Mouse (Mus musculus): ENCODE results near the gene Hlcs. TPM values are rescaled to one million over a fixed set of nuclear protein-coding genes. Genes with fewer than 3 reads are reported as not detected.

Gene Hlcs
- polyA plus RNA-seq, 1 experiment from 2014 or later, result 12.6 TPM

DNA sequence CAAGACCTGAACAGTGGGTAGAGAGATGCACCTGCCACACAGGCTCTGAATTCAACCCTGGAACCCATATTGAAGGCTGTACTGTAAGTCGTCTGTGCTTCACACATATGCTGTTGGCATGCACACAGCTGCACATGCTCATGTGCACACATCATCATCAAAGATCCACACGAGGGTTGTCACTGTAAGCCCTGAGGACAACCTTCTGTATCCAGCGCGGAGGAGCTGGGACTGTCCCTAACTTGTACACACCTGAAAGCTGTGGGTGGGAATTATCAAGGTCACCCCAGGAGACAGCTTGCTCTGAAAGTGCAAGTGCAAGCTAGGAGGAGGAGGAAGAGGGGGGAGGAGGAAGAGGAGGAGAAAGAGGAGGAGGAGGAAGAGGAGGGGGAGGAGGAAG is 14.2 kb downstream of the Hlcs start:
- Histone ChIP-seq H3K4me1 (peaks cover 12% of the 10 kb centered on the region), H3K9me3 (replicated peaks) (no peaks in the 10 kb centered on the region), H3K36me3 (no peaks in the 10 kb centered on the region), H3K4me3 (no peak overlapping the region), H3K27me3 (ENCODE audit: low read depth, poor library complexity, severe bottlenecking) (peaks cover 27% of the 10 kb centered on the region), H3K27ac (replicated peaks) (no peak overlapping the region)
- DNase-seq (ENCODE audit: low spot score), result no peak
- 82% methylated on average over 4 of the region's 4 CpGs for WGBS

DNA sequence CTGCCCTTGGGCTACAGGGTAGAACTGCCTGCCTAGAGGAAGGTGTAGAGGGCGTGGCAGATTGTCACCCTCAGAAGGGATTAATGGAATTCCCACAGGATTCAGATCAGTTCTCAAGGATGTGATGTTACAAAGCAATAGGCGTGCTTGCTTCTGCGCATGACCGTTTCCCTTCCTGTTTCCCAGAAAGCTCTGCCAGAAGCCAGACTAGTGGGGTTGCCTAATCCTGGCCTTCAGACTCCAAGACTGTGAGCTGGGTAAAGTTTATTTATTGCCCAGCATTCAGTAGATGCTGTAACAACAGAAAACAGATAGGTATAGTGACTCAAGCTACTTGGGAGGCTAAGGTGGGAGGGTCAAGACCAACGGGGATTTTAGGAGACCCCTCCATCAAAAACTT is 15.3 kb downstream of the Hlcs start:
- Histone ChIP-seq H3K36me3 (no peaks in the 10 kb centered on the region), H3K4me1 (peaks cover 10% of the 10 kb centered on the region), H3K4me3 (no peak overlapping the region), H3K27ac (replicated peaks) (no peak overlapping the region), H3K27me3 (ENCODE audit: low read depth, poor library complexity, severe bottlenecking) (peaks cover 16% of the 10 kb centered on the region), H3K9me3 (replicated peaks) (no peaks in the 10 kb centered on the region)
- no peak for DNase-seq (ENCODE audit: low spot score)
- 89% methylated on average over 5 of the region's 5 CpGs for WGBS

DNA sequence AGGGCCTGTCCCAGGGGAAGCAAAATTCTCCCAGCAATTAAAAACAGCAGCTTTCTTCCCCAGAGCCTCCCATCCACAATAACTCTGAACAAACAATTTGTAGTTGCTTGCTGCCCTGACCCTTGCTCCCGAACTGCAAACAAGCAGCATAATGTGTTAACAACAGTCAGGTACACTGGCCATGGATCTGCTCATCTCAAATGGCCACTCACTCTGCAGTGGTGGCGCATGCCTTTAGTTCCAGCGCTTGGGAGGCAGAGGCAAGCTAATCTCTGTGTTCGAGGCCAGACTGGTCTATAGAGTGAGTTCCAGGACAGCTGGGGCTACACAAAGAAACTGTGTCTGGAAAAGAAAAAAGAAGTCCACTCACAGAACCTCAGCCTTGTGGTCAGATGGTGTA is 22.2 kb downstream of the Hlcs start:
- H3K27me3 ChIP-seq (ENCODE audit: low read depth, poor library complexity, severe bottlenecking), result no peaks in the 10 kb centered on the region
- H3K4me3 ChIP-seq, result no peak overlapping the region
- peaks cover 18% of the 10 kb centered on the region for H3K4me1 ChIP-seq
- H3K36me3 ChIP-seq, result no peaks in the 10 kb centered on the region
- H3K27ac ChIP-seq (replicated peaks), result no peak overlapping the region
- no peaks in the 10 kb centered on the region for H3K9me3 ChIP-seq (replicated peaks)
- 91% methylated on average over 4 of the region's 4 CpGs for WGBS
- DNase-seq (ENCODE audit: low spot score), result no peak

DNA sequence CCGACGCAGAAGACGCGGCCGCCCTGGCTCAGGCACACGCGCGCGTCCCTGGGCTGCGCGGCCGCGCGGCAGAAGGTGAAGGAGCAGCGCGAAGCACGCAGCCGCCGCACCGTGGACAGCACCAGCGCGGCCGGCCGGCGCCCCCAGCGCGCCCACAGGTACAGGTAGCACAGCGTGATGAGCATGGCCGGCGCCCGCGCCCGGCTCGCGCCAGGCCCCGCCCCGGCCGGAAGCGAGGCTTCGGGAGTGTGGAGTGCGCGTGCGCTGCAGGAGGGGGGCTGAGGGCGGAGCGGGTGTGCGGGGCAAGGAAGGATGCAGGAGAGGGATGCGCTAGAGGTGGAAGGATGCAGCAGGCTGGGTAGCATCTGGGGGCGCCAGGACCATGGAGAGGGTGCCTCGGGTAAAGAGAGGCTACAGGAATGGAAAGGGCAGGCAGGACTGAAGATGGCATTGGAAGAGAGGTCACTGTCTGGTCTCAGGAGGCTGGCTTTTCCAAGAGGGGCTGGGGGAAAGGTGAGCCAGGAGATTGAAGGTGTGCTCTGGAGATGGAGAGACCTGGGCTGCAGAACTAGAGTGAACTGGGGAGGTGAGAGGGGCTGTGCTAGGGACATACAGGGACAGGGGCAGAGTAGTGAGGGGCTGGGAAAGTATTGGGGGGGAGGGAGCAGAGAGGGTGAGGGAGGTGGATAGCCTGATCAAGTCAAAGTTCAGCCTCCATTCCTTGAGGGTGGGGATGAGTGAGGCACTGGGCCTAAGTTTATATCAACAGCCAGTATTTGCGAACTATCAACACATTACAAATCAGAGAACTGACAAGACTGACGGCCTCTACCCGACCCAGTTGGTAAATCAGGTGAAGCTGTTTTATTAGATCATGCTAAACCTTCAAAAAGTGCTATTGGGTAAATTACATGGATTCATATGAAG is 23.0 kb downstream of the Hlcs start:
- H3K4me3 ChIP-seq, result peak overlapping the region; percentile 99
- H3K27ac ChIP-seq (replicated peaks), result peak overlapping the region; percentile 93
- H3K27me3 ChIP-seq (ENCODE audit: low read depth, poor library complexity, severe bottlenecking), result no peaks in the 10 kb centered on the region
- H3K4me1 ChIP-seq, result peaks cover 18% of the 10 kb centered on the region
- DNase-seq (ENCODE audit: low spot score), result peak; percentile 86
- H3K36me3 ChIP-seq, result no peaks in the 10 kb centered on the region
- WGBS, result 5% methylated on average over 52 of the region's 52 CpGs
- H3K9me3 ChIP-seq (replicated peaks), result no peaks in the 10 kb centered on the region

DNA sequence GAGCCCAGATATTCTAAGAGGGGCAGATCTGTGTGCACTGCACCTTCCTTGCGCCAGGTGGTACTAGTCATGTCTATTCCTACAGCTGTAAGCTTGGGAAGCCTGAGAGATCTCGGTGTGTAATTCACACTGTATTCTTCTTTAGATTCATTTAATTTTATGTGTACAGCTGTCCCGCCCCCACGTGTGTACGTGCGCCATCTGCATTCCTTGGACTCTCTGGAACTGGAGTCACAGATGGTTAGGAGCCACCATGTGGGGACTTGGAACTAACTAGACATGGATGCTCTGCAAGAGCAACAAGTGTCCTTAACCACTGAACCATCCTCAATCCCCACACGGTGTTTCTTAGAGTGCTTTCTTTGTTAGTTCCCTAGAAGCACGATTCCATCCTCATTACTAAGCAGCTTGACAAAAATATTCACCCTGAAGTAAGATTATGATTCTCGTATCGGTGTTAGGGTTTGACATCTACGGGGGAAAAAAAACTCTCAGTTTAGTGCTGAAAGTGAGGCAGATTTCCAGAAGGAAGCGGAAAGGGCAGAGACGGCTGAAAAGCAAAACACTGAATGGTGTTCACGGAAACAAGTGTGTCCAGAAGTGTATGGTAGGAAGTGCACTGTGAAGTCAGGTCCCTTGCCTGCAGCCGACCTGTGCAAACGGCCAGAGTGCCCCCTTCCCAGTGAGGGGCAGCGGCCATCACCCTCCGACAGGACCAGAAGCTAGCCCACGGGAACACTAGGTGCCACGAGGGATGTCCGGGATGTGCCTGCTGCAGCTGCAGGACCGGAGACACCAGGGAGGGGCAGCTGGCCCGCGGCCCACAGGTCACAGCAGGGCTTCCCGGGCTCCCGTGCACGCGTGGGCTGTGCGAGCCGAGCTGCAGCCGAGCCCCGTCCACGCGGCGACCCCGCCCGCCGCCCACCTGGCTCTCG is 24.0 kb downstream of the Hlcs start:
- H3K27me3 ChIP-seq (ENCODE audit: low read depth, poor library complexity, severe bottlenecking), result no peaks in the 10 kb centered on the region
- peaks cover 18% of the 10 kb centered on the region for H3K4me1 ChIP-seq
- H3K27ac ChIP-seq (replicated peaks), result peak overlapping the region; percentile 93
- 17% methylated on average over 39 of the region's 39 CpGs for WGBS
- peak; percentile 55 for DNase-seq (ENCODE audit: low spot score)
- peak overlapping the region; percentile 99 for H3K4me3 ChIP-seq
- no peaks in the 10 kb centered on the region for H3K9me3 ChIP-seq (replicated peaks)
- 0 out of 2 replicates have a peak, but pooled peaks cover 3% of the 10 kb centered on the region for H3K36me3 ChIP-seq

DNA sequence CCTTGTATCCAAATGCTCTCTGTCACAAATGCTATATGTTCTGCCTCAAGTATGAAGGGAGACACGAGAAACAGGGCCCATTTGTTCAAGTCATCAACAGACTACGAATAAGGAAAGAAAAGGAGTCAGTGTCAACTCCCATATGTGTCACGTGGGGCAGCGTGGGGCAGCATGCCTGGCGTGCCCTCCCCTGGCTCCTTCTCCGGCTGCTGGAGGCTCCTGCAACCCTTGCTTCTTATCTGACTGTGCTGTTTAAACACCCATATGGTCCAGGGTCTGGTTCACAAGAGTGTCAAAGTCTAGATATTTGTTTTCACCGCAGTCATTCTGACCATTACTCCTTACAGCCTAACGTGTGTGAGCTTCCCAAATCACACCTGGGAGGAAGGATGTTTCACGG is 25.5 kb downstream of the Hlcs start:
- H3K27me3 ChIP-seq (ENCODE audit: low read depth, poor library complexity, severe bottlenecking), result no peaks in the 10 kb centered on the region
- no peaks in the 10 kb centered on the region for H3K9me3 ChIP-seq (replicated peaks)
- no peak for DNase-seq (ENCODE audit: low spot score)
- H3K4me1 ChIP-seq, result peaks cover 18% of the 10 kb centered on the region
- no peak overlapping the region for H3K27ac ChIP-seq (replicated peaks)
- H3K4me3 ChIP-seq, result no peak overlapping the region
- WGBS, result 87% methylated on average over 9 of the region's 9 CpGs
- H3K36me3 ChIP-seq, result peaks cover 18% of the 10 kb centered on the region

DNA sequence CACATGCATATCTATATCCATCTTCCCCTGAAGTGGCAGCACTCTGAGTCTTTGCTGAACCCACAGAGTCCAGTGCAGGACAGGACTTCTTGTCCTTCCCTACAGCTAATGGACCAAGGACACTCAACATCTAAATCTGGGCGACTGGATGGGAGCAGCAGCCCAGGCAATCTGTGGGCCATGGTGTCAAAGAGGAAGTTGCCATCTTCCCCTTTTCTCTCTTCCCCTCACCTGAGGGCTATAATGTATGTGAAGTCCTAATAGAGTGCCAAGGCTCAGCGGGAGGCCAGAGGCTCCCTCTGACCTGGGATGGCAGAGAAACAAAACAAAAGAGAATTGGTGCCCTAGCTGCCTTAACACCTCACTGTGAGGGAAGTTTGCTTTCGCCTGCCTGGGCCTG is 29.4 kb downstream of the Hlcs start:
- WGBS, result 95% methylated on average over 3 of the region's 3 CpGs
- Histone ChIP-seq H3K27ac (replicated peaks) (no peak overlapping the region), H3K27me3 (ENCODE audit: low read depth, poor library complexity, severe bottlenecking) (no peaks in the 10 kb centered on the region), H3K36me3 (peaks cover 29% of the 10 kb centered on the region), H3K4me1 (peaks cover 3% of the 10 kb centered on the region), H3K4me3 (no peak overlapping the region), H3K9me3 (replicated peaks) (peaks cover 7% of the 10 kb centered on the region; the same call in 1 of the 2 replicates)
- DNase-seq (ENCODE audit: low spot score), result no peak

DNA sequence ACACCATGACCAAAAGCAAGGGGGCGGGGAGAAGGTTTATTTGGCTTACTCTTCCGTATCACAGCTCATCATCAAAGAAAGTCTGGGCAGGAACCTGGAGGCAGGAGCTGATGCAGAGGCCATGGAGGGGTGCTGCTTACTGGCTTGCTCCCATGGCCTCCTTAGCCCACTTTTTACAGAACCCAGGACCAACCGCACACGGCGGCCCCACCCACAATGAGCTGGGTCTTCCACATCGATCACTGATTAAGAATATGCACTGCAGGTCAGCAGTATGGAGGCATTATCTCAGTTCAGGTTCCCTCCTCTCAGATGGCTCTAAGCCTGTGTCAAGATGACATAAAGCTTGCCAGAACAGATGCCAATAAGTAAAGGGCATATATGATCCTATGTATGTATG is 42.5 kb downstream of the Hlcs start:
- 91% methylated on average over 6 of the region's 6 CpGs for WGBS
- H3K27ac ChIP-seq (replicated peaks), result no peak overlapping the region
- no peak for DNase-seq (ENCODE audit: low spot score)
- H3K36me3 ChIP-seq, result peaks cover 23% of the 10 kb centered on the region
- H3K9me3 ChIP-seq (replicated peaks), result no peaks in the 10 kb centered on the region; the same call in 1 of the 2 replicates
- no peaks in the 10 kb centered on the region for H3K27me3 ChIP-seq (ENCODE audit: low read depth, poor library complexity, severe bottlenecking)
- H3K4me3 ChIP-seq, result no peak overlapping the region
- H3K4me1 ChIP-seq, result peaks cover 4% of the 10 kb centered on the region; the same call in 1 of the 2 replicates

DNA sequence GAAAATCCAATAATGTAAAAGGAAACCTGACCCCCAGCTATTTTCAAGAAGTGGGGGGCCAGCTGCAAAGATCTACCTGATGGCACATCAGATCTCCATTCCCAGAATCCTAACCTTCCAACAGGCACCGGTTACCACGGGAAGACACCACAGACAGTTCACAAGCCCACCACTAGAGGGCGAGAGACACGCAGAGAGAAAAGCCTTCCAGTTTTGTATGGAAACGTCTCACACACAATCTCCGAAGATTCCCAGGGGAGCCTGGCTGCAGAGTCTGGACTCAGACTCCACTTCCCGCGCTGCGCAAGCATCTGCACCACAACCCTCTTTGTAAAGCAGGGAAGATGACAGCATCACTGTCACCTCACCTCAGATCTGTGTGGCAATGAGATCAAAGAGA is 43.7 kb downstream of the Hlcs start:
- Histone ChIP-seq H3K4me1 (peaks cover 10% of the 10 kb centered on the region), H3K9me3 (replicated peaks) (no peaks in the 10 kb centered on the region; the same call in 1 of the 2 replicates), H3K36me3 (peaks cover 22% of the 10 kb centered on the region), H3K27ac (replicated peaks) (no peak overlapping the region), H3K27me3 (ENCODE audit: low read depth, poor library complexity, severe bottlenecking) (no peaks in the 10 kb centered on the region), H3K4me3 (peak overlapping the region; percentile 24; the same call in 1 of the 2 replicates)
- peak; percentile 87 for DNase-seq (ENCODE audit: low spot score)
- WGBS, result 11% methylated on average over 9 of the region's 9 CpGs

DNA sequence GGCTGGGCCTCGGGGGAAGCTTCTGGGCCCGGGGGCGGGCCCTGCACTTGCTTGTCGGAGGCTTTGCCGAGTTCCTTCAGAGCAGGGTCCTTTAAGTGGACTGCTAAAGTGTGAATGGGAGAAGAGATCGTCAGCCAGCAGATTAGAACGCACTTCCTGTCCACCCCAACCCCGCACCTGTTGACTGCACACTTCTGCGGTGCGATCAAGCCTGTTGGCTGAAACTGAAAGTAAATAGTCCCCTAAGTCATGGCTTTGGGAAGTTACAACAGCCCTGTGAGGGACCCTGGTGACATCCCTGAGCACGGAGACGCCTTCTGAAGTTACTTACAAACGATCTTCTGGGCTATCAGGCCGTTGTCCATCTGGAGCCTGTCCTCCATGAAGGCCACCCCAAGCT is 45.2 kb downstream of the Hlcs start:
- no peaks in the 10 kb centered on the region for H3K9me3 ChIP-seq (replicated peaks)
- 92% methylated on average over 14 of the region's 14 CpGs for WGBS

DNA sequence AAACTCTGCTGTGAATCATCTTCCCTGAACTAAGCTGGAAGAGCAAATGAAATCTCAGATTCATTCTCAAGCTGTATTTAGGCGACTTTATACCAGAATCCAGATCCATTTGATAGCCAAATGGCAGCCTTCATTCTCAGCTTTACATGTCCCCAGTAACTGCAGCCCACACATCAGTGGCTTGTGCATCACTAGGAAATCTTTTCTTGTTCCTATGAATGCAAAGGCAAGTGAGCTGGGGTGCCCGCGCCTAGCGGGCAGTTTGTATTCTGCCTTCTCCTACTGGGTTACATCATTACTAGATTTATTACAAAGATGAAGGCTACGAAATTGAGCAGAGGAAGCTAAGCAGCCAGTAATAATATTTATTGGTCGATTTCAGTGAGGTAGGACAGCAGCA is 48.8 kb downstream of the Hlcs start:
- peaks cover 19% of the 10 kb centered on the region; the same call in 1 of the 2 replicates for H3K36me3 ChIP-seq
- H3K27ac ChIP-seq (replicated peaks), result no peak overlapping the region
- no peak overlapping the region for H3K4me3 ChIP-seq
- no peak for DNase-seq (ENCODE audit: low spot score)
- no peaks in the 10 kb centered on the region for H3K27me3 ChIP-seq (ENCODE audit: low read depth, poor library complexity, severe bottlenecking)
- no peaks in the 10 kb centered on the region for H3K9me3 ChIP-seq (replicated peaks)
- WGBS, result 89% methylated on average over 6 of the region's 6 CpGs
- peaks cover 7% of the 10 kb centered on the region for H3K4me1 ChIP-seq

More for the DNA sequence above, 45.2 kb downstream of the Hlcs start:
- no peak overlapping the region for H3K27ac ChIP-seq (replicated peaks)
- H3K27me3 ChIP-seq (ENCODE audit: low read depth, poor library complexity, severe bottlenecking), result no peaks in the 10 kb centered on the region
- peaks cover 10% of the 10 kb centered on the region for H3K4me1 ChIP-seq
- H3K4me3 ChIP-seq, result no peak overlapping the region
- H3K36me3 ChIP-seq, result peaks cover 19% of the 10 kb centered on the region; the same call in 1 of the 2 replicates
- no peak for DNase-seq (ENCODE audit: low spot score)

DNA sequence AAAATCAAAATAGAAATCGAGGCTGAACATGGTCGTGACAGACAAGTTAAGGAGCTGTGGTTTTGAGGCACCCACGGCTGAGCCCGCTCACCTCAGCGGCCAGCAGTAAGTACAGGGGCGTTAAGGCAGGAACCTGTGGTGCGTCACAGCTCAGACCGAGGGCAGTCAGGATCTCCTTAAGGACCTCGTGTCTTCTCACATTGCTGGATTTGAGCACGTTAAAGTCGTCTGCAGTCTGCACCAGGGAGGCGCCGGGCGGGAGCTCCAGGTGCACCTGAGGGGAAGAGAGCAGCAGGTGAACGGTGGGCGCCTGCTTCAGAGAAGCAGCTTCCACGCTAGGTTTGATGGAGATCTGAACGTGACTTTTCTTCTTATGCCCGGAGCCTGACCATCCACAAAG is 50.9 kb downstream of the Hlcs start:
- no peaks in the 10 kb centered on the region for H3K27me3 ChIP-seq (ENCODE audit: low read depth, poor library complexity, severe bottlenecking)
- WGBS, result 94% methylated on average over 19 of the region's 19 CpGs
- DNase-seq (ENCODE audit: low spot score), result no peak
- H3K9me3 ChIP-seq (replicated peaks), result no peaks in the 10 kb centered on the region
- H3K36me3 ChIP-seq, result 0 out of 2 replicates have a peak, but pooled peaks cover 12% of the 10 kb centered on the region
- peaks cover 9% of the 10 kb centered on the region; the same call in 1 of the 2 replicates for H3K4me1 ChIP-seq
- no peak overlapping the region for H3K27ac ChIP-seq (replicated peaks)
- no peak overlapping the region for H3K4me3 ChIP-seq
